Mouse (Mus musculus) activated CD4-positive, CD25-positive, alpha-beta regulatory T cell, adult 4 months (primary cell): ENCODE results near the gene Polr2m. TPM values are rescaled to one million over a fixed set of nuclear protein-coding genes. Genes with fewer than 3 reads are reported as not detected.
"Not testable (repeated sequence)": the region's sequence is repeated elsewhere in the genome, so short reads cannot be mapped to it uniquely, and the experiment has no call there.

ENCODE experiments used
- ATAC-seq: one replicate; pipeline ENCODE4 v1.8.0; 2017
- polyA plus RNA-seq, 2 experiments: library from polyadenylated mRNA; unstranded; fragments of 100-300 nt; shearing (Covaris generic); gene quantifications; one replicate each; pipeline ENCODE4 v1.2.1; 2017

Polr2m gene
- 10 to 100 TPM; 19.2 to 25.7 TPM for polyA plus RNA-seq

DNA sequence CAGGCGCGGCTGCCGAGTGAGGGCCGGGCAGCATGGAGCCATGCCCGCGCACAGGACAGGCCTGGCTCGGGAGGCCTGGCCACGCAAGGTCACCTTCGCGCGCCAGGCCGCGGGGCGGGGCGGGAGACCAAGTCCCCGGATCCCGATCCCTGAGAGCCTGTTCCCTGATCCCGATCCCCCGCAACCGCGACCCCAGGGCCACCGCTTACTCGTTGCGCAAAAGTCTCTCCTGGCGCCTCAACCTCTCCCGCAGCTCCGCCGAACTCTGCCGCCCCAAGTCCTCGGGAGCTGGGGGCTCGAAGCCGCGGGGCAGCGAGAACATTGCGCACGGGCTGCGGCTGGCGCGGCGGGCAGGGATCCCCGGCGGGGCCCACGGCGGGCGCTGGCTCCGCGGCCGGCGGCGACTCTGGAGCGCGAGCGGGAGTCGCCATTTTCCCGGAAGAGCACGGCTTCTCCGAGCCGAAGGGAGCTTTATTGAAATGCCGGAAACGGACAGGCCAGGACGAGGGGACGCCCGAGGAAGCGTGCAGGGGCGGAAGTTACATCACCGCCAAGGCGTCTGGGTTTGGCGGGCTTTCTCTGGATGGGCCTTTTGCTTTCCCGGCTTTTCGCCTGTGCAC lies at the start of gene Polr2m:
TSS of gene Polr2m (minus strand) at position 461 of the 620 bp plus-strand sequence.
- peak; percentile 95 for ATAC-seq

DNA sequence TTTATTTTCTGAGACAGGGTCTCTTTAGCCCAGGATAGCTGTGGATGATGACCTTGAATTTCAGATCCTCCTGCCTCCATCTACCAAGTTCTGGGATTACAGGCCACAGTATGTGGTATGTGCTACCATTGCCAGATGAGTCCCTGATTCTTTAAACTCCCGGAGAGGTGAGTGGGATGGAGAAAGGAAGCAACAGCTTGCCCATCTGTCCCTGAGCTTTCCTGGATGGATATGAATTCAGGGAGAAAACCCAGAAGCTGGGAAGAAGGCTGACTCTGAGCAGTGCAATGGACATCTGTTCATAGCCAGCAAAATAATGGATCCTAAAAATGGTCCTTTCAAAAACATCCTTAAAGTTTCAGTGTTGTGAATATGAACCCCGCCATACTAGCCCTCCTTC lies 49.3 kb upstream of the Polr2m start:
- ATAC-seq: no peak

DNA sequence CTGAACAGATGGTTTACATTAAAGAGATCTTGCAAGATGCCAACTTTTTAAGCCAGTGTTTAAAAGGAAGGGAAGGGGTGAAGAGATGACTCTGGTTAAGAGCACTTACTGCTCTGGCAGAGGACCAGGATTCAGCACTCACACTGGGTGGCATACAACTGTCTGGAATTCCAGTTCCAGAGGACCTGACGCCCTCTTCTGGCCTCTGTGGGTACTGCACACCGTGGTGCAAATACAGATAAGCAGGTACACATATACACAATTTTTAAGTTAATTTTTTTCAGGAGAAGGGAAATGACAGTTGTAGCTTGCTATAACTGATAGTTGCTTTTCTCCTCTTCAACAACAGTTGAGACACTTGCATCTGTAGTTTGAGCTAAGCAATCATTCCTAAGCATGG lies 44.2 kb upstream of the Polr2m start:
- no peak for ATAC-seq

DNA sequence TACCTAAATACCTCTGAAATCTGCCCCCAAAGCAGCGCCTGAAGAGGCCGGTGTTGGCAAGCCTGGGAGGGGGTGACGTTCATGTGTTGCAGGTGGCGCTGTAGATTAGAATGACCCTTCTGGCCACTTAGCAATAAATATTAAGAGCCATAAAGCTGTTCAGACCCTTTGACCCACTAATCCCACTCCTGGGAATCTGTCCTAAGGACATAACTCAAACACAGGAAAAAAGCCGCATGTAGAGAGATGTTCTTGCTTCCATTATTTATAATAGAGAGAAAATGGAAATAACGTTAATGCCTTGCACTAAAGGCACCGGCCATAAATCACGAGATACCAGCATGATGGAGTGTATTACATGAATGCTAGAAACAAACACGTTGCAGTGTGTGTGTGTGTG lies 41.7 kb upstream of the Polr2m start:
- ATAC-seq: no peak

DNA sequence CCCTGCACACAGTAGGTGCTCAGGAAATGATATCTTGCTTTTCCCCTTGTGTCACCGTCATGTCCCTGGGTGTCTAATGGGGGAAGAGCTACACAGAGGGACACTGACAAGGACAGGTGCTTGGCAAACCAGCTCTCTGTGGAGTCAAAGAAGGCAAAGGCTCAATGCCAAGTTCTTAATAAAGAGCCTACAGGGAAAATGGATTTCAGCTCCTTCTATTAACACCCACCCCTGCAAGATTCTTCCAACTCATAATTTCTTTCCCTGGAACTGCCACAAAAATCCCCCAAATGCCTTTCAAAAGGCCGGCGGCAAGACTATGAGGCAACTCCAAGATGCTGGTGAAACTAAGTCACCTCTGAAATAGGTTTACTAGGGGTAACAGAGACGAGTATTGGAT lies 38.2 kb upstream of the Polr2m start:
- no peak for ATAC-seq

DNA sequence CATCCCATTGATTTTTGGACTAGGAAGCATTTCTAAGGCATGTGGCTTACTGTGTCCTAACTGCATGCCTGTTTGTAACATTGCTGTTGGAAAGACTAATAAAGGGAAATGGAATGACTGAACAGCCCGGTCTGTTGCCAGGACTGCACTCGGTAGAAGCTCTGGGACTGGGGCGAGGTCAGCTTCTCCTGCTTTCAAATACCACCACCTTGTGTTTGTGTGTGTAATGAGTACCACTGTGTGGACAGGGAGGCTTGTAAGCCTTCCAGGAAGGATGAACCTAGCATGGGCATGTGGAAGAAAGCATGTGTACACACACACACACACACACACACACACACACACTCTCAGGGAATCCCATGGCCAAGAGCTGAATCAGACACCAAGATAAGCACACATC lies 34.1 kb upstream of the Polr2m start:
- ATAC-seq: no peak

DNA sequence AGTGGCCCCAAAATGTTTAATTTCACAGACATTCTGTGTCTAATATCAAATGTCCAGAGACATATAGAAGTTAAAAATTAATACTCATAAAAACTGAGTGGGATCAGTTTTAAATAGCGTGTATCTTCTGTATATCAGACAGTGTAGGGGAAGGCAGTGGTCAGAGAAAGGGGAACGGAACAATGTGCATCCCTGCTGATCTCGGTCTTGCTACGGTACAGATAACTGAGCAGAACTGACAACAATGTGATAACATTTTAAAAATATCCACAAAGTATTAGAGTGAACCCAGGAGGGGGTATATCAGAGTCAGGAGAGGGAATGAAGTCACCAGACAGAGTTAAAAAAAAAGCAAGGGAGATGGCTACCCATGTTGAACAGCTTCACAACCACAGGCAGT lies 31.8 kb upstream of the Polr2m start:
- no peak for ATAC-seq

DNA sequence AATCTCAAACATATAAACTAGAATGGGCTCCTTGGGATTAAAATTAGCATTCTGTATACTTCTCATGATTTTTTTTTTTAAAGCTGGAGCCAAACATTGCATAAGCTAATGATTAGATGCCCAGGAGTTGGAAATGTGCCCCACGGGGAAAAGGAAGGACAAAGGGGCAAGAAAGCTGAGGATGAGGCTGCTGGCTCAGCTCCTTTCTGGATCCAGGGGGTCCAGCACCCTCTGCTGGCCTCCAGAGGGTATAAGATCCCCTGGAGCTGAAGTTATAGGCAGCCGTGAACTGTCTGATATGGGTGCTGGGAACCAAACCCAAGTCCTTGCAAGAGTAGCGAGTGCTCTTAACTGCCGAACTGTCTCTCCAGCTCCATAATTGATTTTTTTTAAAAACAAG lies 30.1 kb upstream of the Polr2m start:
- no peak for ATAC-seq

DNA sequence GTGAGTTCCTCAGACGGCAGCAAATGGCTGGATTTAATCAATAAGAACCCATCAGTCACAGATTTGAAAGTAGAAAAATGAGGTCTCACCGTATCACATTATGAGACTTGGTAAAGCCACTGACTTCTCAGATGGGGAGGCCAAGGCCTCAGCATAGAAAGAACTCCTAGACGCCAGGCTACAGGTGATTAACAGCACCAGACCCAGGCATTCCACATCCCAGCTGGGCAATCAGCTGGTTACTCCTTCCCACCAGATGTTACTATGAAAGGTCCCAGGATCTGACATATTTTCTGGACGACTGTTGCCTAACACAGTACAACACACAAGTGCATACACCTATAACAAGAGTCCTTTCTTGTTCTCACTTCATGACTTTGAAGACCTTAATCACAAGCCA lies 27.8 kb upstream of the Polr2m start:
- ATAC-seq: no peak

DNA sequence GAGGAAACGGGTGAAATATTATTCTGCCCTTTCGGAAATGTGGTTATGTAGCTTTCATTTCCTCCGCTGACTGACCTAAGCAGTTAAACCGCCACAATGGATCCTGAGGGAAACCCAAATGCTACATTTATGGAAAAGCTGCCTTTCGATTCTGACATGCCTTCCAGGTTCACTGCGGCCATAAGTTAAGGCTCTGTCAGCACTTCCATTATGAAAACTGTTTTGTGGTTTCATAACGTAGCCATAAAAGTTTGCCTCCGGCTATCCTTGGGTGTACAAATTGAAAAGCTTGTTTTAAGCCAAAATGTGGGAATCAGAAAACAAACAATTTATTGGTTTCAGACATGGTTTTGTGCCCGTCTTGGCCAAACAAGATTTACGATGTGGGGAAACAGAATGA lies 27.2 kb upstream of the Polr2m start:
- ATAC-seq: no peak

DNA sequence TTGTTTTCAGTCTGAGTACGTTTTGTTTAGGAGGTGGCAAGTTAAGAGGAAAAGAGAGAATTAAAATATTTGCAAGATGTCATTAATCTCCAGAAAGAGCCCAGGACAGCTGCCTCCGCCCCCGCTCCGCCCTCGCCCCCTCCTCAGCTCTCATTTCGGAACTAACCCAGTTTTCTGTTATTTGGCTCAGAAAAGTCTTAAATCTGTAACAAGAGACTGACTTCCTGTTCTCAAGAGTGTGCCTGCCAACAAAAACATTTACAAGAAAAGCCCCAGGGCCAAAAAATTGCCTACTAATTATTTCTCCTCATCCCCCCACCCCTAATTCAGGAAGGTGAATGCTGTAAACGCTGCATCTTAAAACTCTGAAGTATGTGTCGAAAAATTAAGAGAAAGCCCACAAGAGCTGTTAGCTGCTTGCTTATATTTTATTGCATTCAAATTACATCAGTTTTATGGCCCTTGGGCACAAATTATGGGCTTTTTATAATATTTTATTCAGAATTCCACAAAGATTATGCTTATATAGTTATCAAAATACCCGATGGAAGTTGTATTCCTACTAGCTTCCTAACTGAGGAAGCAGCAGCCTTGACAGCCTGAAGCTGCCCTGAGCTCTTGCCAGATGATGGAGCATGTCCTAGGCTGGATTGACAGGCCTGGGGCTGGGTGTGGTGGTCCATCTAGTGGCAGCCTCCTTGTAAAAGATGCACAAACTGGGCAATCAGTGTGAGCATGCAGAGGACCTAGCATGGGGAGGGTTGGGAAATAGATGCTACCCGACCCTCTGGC lies 12.9 kb upstream of the Polr2m start:
- no peak for ATAC-seq

DNA sequence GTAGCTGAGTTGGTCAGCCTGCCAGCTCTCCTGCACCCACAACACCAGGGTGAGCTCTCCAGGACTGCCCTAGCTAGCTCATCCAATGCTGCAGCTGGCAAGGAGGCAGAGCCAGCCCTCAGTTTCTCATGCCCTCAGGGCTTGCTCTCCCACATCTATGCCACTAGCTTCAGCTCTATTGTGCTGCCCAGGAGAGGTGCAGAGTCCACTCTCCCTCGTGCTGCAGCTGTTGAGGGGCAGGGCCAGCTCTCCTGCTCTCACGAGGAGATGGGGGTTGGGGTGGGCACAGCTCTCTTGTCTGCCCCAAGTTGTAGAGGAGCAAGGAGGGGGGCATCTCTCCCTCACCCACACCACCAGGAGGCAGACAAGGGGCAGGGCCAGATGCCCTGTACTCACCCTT lies 10.9 kb upstream of the Polr2m start:
- no peak for ATAC-seq

DNA sequence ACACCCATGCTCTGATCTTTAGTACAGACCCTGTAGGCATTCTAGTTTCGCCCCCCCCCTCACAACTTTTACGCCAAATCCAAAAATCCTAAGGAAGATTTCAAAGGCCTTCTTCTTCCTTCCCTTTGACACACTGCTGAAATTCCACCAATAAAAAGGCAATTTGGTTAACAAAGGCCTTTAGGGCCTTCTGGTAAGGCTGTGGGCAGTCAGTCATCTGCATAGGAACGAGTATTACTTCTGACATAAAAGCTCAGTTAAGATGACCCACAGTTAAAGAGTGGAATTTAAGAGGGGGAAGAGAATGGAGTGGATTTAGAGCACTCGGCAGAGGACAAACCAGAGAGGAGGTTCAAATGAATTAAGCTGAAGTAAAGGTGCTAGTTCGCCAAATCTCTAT lies 8.0 kb upstream of the Polr2m start:
- ATAC-seq: no peak

DNA sequence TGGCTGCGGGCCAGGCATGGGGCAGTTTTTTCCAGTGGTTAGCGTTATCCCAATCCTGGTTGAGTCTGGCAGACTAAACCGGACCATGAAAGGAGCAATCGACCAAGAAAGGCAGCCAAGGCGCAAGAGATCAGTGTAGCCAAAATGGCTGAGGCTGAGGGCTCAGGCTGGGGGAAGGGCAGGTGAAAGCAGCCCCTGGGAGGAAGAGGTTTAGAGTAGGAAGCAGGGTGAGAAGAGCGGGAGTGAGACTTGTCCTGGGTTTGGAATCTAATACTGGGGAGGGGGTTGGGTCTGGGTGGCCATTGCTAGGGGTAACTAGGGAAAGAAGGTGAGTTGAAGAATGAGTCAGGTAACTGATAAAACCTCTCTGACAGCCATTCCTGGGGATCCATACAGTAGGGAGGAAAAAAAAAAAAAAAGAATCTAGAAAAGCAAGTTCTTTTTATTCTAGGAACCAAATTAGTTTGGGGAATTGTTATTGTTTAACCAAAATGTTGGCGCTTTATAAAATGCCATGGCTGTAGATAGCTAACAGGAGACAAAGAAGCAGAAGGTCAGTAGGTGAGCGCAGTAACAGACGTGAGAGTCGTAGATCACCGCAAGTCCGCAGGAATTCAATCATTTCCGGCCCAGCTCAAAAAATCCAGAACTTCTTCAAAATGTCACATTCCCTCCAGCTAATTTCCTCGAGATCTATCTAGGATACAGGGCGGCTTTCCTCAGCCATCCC lies 6.7 kb upstream of the Polr2m start:
- ATAC-seq: no peak

DNA sequence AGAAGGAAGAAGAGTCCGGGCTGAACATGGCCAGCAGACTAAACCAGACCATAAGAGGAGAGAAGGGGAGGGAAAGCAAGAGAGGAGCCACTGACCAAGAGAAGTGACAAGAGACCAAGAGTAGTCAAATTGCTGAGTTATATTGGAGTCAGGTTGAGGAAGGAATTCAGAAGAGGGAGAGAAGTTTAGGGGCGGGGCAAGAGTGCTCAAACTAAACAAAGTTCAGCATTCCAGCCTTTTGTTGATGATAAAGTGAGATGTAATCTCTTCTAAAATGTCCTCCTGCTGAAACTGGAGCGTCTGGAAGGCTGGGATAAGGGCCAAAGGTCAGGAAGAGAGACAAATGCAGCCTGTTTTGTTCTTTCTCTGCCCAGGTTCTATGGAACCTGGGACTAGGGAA lies 4.3 kb upstream of the Polr2m start:
- no peak for ATAC-seq

DNA sequence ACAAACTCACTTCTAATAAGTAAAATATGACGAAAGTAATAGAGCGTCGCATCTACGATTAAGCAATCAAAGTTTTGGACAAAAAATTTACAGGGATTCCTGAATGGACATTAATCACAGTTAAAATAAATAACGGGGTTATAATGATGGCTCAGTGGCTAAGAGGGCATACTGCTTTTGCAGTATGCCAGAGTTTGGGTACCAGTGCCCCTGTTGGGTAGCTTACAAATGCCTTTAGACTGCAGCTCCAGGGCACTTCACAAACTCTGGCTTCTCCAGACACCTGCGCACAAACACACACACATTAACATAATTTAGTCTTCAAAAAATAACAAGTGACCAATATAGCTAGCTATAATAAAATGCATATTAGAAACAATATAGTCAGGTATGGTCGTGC lies 392 bp upstream of the Polr2m start:
- ATAC-seq: no peak

DNA sequence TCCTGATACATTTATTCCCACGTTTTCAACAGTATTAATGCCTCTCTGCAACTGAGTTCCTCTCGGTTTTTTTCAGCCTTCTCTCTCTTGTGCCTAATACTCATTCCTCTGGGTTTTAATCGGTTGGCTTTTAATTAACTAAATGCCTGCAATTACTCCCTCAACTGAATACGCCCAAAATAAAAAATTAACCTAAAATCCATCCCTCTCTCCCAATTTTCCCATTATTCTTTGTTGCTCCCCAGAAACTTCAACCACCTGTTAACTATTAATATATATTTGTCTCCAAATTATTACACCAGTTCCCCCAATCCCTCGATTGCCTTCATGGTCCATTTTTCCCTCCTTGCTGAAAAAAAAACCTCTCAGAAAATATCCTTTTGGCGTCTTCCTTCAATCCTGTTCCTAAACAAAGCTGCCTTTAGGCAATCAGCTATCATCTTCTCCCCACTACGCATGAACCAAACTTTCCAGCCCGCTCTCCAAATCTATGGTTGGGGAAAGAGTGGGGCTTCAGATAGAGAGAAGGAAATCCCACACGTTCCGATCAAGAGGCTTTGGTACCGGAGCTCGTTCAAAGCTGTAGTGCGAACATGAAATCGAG lies 762 bp downstream of the Polr2m start:
- no peak for ATAC-seq

DNA sequence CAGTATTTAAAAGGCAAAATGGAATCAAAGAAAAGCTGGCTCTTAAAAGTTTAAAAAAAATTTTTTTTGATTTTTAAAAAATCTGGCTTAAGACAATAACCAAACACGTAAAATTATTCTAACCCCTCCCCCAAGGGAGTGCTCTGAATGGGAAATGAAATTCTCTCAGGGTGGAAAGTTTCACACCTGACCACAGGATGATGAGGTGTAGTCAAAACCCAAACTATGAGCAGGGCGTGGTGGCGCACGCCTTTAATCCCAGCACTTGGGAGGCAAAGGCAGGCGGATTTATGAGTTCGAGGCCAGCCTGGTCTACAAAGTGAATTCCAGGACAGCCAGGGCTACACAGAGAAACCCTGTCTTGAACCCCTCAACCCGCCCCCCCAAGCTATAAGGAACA lies 1.9 kb downstream of the Polr2m start:
- ATAC-seq: not testable (repeated sequence)

DNA sequence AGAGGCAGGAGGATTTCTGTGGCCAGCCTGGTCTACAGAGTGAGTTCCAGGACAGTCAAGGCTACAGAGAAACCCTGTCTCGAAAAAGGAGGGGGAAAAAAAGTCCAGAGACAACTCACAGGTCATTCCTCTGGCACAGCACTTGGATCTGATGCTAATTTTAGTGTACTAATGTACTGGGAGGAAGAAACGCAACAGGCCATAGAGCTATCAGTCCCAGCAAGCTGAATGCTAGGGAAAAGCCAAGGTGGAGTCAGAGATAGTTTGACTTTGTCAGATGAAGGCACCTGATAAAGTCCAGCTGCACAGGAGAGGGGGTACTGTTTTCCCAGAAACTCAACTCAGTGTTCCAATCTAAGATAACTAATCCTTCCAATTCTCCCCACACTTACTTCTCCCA lies 5.4 kb downstream of the Polr2m start:
- ATAC-seq: no peak

DNA sequence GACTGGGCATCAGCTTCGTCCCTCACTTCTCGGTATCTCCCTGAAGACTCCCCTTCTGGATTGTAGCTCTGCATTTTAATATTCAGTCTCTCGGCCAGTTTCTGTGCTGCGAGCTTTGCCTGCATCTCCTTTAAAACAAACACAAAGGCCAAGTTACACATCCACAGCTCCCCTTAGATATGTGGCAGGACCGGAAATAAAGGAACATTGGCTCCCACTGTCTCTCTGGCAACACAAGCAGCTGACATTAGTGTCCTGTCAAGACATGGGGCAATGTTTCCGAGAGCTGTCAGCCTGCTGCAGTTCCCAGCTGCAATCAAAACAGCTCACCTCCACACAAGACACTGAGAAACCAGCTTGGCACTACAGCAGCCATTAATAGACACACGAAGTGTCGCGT lies 6.3 kb downstream of the Polr2m start:
- ATAC-seq: no peak

DNA sequence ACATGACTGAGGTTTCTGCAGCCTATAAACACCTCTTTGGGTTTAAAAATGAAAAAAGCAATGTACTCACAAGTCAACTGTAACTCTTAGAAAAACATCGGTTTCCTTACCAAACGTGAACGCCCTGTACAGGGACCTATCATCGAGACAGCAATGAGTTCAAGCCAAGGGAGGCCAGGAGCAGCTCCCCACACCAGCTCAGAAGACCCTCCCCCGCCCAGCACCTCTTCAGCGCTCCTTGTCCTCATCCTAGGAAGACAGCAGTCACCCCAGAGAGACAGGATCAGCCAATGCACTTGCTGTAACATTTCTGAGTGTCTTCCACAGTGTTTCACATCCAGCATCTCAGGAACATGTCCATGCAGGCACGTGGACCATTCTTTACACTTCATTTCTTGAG lies 7.1 kb downstream of the Polr2m start:
- no peak for ATAC-seq

DNA sequence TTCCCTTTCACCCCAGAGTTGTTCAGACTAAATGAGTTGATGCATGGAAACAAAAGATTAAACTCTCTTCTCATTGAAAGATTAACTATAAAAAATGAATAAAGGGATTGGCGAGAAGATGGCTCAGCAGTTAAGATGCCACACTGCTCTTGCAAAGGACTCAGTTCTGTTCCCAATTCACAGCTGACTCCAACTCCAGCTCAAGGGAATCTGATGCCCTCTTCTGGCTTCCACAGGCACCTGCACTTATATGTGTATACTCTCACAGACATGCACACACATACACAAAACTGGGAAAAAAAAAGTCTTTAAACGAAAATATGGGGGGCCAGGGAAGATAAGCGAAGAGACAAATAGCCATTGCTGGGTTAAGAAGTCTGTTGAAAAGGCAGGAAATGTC lies 9.1 kb downstream of the Polr2m start:
- no peak for ATAC-seq

DNA sequence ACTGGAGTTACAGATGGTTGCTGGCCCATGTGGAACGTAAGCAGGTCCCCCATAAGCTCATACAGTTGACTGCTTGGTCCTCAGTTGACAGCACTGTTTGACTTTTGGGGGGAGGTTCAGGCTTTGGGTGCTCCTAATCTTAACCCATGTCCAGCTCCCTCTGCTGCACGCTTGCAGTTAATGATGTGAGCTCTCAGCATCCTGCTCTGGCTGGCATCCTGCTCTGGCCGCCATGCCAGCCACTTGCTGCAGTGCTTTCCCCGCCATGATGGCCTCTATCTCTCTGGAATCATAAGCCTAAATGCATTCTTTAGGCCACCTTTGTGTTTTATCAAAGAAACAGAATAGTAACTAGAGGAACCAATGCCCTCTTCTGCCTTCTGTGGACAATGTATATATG lies 10.2 kb downstream of the Polr2m start:
- ATAC-seq: no peak

DNA sequence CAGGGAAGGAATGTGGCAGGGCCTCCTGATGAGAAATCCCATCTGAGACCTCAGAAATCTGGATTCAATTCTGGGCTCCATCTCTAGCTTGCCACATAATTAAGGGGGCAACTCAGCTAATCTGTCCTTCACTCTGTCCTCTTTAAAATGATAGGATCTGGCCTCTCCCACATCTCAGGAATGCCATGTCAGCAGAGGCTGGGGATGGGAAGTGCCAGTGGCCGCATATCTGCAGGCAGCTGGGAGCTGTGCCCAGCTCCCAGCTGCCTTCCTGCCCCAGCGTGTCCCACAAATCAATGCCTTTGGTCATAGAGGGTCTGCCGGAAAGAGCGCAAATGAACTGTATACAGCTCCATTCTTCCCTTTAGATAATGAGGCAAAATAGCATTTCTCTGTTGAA lies 18.3 kb downstream of the Polr2m start:
- ATAC-seq: no peak
